Mouse (Mus musculus) stomach, postnatal 0 days (tissue): Measurements from ENCODE around the gene Bod1l. TPM values are rescaled to one million over a fixed set of nuclear protein-coding genes. Genes with fewer than 3 reads are reported as not detected.

ENCODE experiments used
- ATAC-seq: fragments of 200-750 bp; cut with Nextera tagmentation; 2 replicates; pipeline ENCODE4 v1.8.0; 2017; ENCODE audit not compliant: low FRiP score, low TSS enrichment
- DNase-seq: peaks from one replicate; pipeline ENCODE4 v3.0.0-alpha.2; 2016; ENCODE audit warnings: low spot score
- H3K27ac ChIP-seq: fragments of 300-500 bp; sonication (generic); replicated peaks from 2 replicates; pipeline ENCODE4 v1.5.1; 2014; ENCODE audit warnings: mild to moderate bottlenecking, control low read depth
- H3K27me3 ChIP-seq: fragments of 300-500 bp; sonication (generic); 2 replicates; pipeline ENCODE4 v1.6.1; 2014; ENCODE audit warnings: low read length; ENCODE audit not compliant: control insufficient read depth, insufficient read depth
- H3K36me3 ChIP-seq: fragments of 300-500 bp; sonication (generic); 2 replicates; pipeline ENCODE4 v1.6.1; 2014; ENCODE audit warnings: low read length, mixed read lengths; ENCODE audit not compliant: control insufficient read depth, insufficient read depth
- H3K4me1 ChIP-seq: fragments of 300-500 bp; sonication (generic); replicated peaks from 2 replicates; pipeline ENCODE4 v1.6.1; 2014; ENCODE audit warnings: antibody characterized with exemption; ENCODE audit not compliant: control insufficient read depth, insufficient read depth
- H3K4me2 ChIP-seq: fragments of 300-500 bp; sonication (generic); replicated peaks from 2 replicates; pipeline ENCODE4 v1.6.1; 2014; ENCODE audit warnings: low read depth, mild to moderate bottlenecking, control low read depth, moderate library complexity
- H3K4me3 ChIP-seq: fragments of 300-500 bp; sonication (generic); 2 replicates; pipeline ENCODE4 v1.5.1; 2014; ENCODE audit warnings: low read depth, low read length, control low read depth
- H3K9ac ChIP-seq: fragments of 300-500 bp; sonication (generic); 2 replicates; pipeline ENCODE4 v1.6.1; 2014; ENCODE audit warnings: mild to moderate bottlenecking, low read length, control low read depth, mixed read lengths
- H3K9me3 ChIP-seq: fragments of 300-500 bp; sonication (generic); 2 replicates; pipeline ENCODE4 v1.6.1; 2016; ENCODE audit warnings: low read length; ENCODE audit not compliant: control insufficient read depth
- CTCF ChIP-seq: IDR thresholded peaks from 2 replicates; pipeline ENCODE4 v1.5.1; 2016; ENCODE audit warnings: antibody characterized with exemption, low read depth, mild to moderate bottlenecking, moderate library complexity
- EP300 ChIP-seq: optimal IDR thresholded peaks from 2 replicates; pipeline ENCODE3; 2016; ENCODE audit warnings: antibody characterized with exemption
- WGBS: fragments of 180-500 bp; shearing (Covaris S2); extraction: QIAGEN DNeasy Blood & Tissue Kit; methylation state at CpG from one replicate; pipeline ENCODE4 v1.1.7; 2014; 5-methylcytosine and 5-hydroxymethylcytosine counted together
- polyA plus RNA-seq: library from polyadenylated mRNA; unstranded; fragments of >200 nt; fragmentation: Nextera tagmentation; extraction: Ambion mirVana; gene quantifications from 2 replicates; pipeline ENCODE4 v1.2.1, GENCODE M21; 2015

Gene Bod1l
- polyA plus RNA-seq, 1 experiment from 2014 or later = 11.3 TPM

GRCm38 (mm10) chr5:41761509-41762140 is 82.5 kb downstream of the Bod1l start:
- peaks cover 29% of the 10 kb centered on the region for H3K27me3 ChIP-seq
- no peaks in the 10 kb centered on the region for H3K4me1 ChIP-seq
- DNase-seq (no peak), ATAC-seq (no peak; the same call in 1 of the 2 replicates)
- H3K9me3 ChIP-seq = no peaks in the 10 kb centered on the region
- no peak overlapping the region for H3K9ac ChIP-seq
- no peaks in the 10 kb centered on the region for H3K36me3 ChIP-seq
- H3K27ac ChIP-seq = no peak overlapping the region
- H3K4me2 ChIP-seq = peak overlapping the region; percentile 33
- WGBS = 3% methylated on average over 54 of the region's 56 CpGs
- TF ChIP-seq CTCF (no peak), EP300 (no peak)
- H3K4me3 ChIP-seq = peak overlapping the region; percentile 46

GRCm38 (mm10) chr5:41760831-41761508 is 83.1 kb downstream of the Bod1l start:
- DNase-seq = no peak
- H3K9me3 ChIP-seq = no peaks in the 10 kb centered on the region
- no peaks in the 10 kb centered on the region for H3K36me3 ChIP-seq
- peak overlapping the region; percentile 46; the same call in 1 of the 2 replicates for H3K4me3 ChIP-seq
- TF ChIP-seq CTCF (no peak), EP300 (no peak)
- H3K27ac ChIP-seq = no peak overlapping the region
- H3K27me3 ChIP-seq = peaks cover 31% of the 10 kb centered on the region
- no peaks in the 10 kb centered on the region for H3K4me1 ChIP-seq
- WGBS = 16% methylated on average over 22 of the region's 22 CpGs
- no peak overlapping the region for H3K4me2 ChIP-seq
- ATAC-seq = no peak
- no peak overlapping the region for H3K9ac ChIP-seq

- H3K9ac ChIP-seq = no peak overlapping the region
- DNase-seq (no peak), ATAC-seq (no peak)
- H3K27me3 ChIP-seq = peaks cover 31% of the 10 kb centered on the region
- 0 out of 2 replicates have a peak overlapping the region, but pooled peaks have one; percentile 6 for H3K4me3 ChIP-seq
- 21% methylated on average over 8 of the region's 8 CpGs for WGBS
- no peaks in the 10 kb centered on the region for H3K4me1 ChIP-seq
- no peak for TF ChIP-seq EP300
- TF ChIP-seq CTCF = no peak
- H3K4me2 ChIP-seq = no peak overlapping the region
- H3K27ac ChIP-seq = no peak overlapping the region
- H3K36me3 ChIP-seq = no peaks in the 10 kb centered on the region
- no peaks in the 10 kb centered on the region for H3K9me3 ChIP-seq
Measured at GRCm38 (mm10) chr5:41760071-41760470, 84.0 kb downstream of the Bod1l start.

- no peaks in the 10 kb centered on the region for H3K36me3 ChIP-seq
Measured at GRCm38 (mm10) chr5:41758671-41759639, 85.2 kb downstream of the Bod1l start.

GRCm38 (mm10) chr5:41757338-41757737 is 86.8 kb downstream of the Bod1l start:
- Histone ChIP-seq H3K36me3 (no peaks in the 10 kb centered on the region), H3K4me3 (no peak overlapping the region), H3K9ac (no peak overlapping the region), H3K4me1 (no peaks in the 10 kb centered on the region), H3K9me3 (no peaks in the 10 kb centered on the region), H3K27ac (no peak overlapping the region), H3K27me3 (peaks cover 17% of the 10 kb centered on the region), H3K4me2 (no peak overlapping the region)
- DNase-seq (no peak), ATAC-seq (no peak)
- TF ChIP-seq CTCF (no peak), EP300 (no peak)
- 29% methylated on average over 5 of the region's 5 CpGs for WGBS

More at GRCm38 (mm10) chr5:41758671-41759639, 85.2 kb downstream of the Bod1l start:
- no peaks in the 10 kb centered on the region for H3K4me1 ChIP-seq
- H3K4me2 ChIP-seq = no peak overlapping the region
- H3K27me3 ChIP-seq = peaks cover 28% of the 10 kb centered on the region
- H3K27ac ChIP-seq = no peak overlapping the region
- H3K4me3 ChIP-seq = no peak overlapping the region
- no peaks in the 10 kb centered on the region for H3K9me3 ChIP-seq
- WGBS = 34% methylated on average over 19 of the region's 19 CpGs
- DNase-seq (no peak), ATAC-seq (no peak)
- TF ChIP-seq EP300 (no peak), CTCF (no peak)
- no peak overlapping the region for H3K9ac ChIP-seq
